Mouse (Mus musculus) hindbrain, embryonic 10.5 days (tissue): ENCODE measurements at regions not wholly inside any gene's neighbourhood (a gene's known extent, or its start where the extent isn't known, plus 50 kb on each side); places are given as distances from the start of the nearest gene placed in this dataset.

Source experiments
- DNase-seq: peaks from one replicate; pipeline ENCODE4 v3.0.0-alpha.2; 2017; ENCODE audit warnings: low spot score
- H3K27ac ChIP-seq: fragments of 300-500 bp; sonication (generic); 2 replicates; pipeline ENCODE4 v1.5.1; 2016; ENCODE audit warnings: mild to moderate bottlenecking, moderate library complexity
- H3K27me3 ChIP-seq: fragments of 300-500 bp; sonication (generic); 2 replicates; pipeline ENCODE4 v1.6.1; 2016; ENCODE audit warnings: mild to moderate bottlenecking; ENCODE audit not compliant: poor library complexity, insufficient read depth, severe bottlenecking
- H3K36me3 ChIP-seq: fragments of 300-500 bp; sonication (generic); 2 replicates; pipeline ENCODE4 v1.6.1; 2016; ENCODE audit warnings: mild to moderate bottlenecking, moderate library complexity
- H3K4me1 ChIP-seq: fragments of 300-500 bp; sonication (generic); replicated peaks from 2 replicates; pipeline ENCODE4 v1.6.1; 2016; ENCODE audit warnings: mild to moderate bottlenecking
- H3K4me3 ChIP-seq: fragments of 300-500 bp; sonication (generic); 2 replicates; pipeline ENCODE4 v1.5.1; 2016; ENCODE audit warnings: mild to moderate bottlenecking, moderate library complexity
- H3K9me3 ChIP-seq: fragments of 300-500 bp; sonication (generic); 2 replicates; pipeline ENCODE4 v1.6.1; 2016; ENCODE audit warnings: mild to moderate bottlenecking, moderate library complexity
- WGBS: fragments of 180-500 bp; shearing (Covaris S2); methylation state at CpG from one replicate; pipeline ENCODE4 v1.1.7; 2016; 5-methylcytosine and 5-hydroxymethylcytosine counted together

GRCm38 (mm10) chr10:37206546-37206945 is 67.8 kb upstream of the Marcks start:
- no peak for DNase-seq

DNA sequence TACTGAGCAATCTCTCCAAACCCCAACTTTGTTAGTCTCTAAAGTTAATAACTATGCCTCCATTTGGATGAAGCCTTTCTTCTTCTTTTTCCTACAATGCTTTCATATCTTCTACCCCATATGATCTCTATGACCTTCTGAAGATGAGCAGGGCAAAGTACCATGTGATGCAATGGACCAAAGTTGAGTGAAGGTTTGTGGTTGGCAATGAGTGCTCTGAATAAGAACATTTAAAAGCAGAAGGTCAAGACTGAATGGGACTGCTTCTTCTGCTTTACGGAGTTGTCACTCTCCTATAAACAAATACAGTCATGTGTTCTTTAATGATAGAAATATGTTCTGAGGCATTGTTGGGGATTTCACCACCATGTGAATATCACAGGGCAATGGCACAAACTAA is 65.0 kb upstream of the Marcks start:
- no peaks in the 10 kb centered on the region for H3K27me3 ChIP-seq
- no peak overlapping the region for H3K4me3 ChIP-seq
- no peak for DNase-seq
- WGBS = 91% methylated on average over 1 of the region's 1 CpGs
- H3K9me3 ChIP-seq = no peaks in the 10 kb centered on the region
- no peaks in the 10 kb centered on the region for H3K36me3 ChIP-seq
- H3K27ac ChIP-seq = no peak overlapping the region
- H3K4me1 ChIP-seq = no peaks in the 10 kb centered on the region

More at GRCm38 (mm10) chr10:37206546-37206945, 67.8 kb upstream of the Marcks start:
- Histone ChIP-seq H3K27ac (no peak overlapping the region), H3K27me3 (no peaks in the 10 kb centered on the region), H3K9me3 (no peaks in the 10 kb centered on the region), H3K4me3 (no peak overlapping the region), H3K4me1 (no peaks in the 10 kb centered on the region), H3K36me3 (no peaks in the 10 kb centered on the region)
- 78% methylated on average over 4 of the region's 4 CpGs for WGBS

GRCm38 (mm10) chr10:37194798-37195453 is 56.2 kb upstream of the Marcks start:
- WGBS = 91% methylated on average over 13 of the region's 13 CpGs
- Histone ChIP-seq H3K4me1 (0 out of 2 replicates have a peak, but pooled peaks cover 5% of the 10 kb centered on the region), H3K27ac (no peak overlapping the region), H3K4me3 (no peak overlapping the region), H3K27me3 (no peaks in the 10 kb centered on the region), H3K36me3 (no peaks in the 10 kb centered on the region), H3K9me3 (no peaks in the 10 kb centered on the region)
- DNase-seq = no peak

GRCm38 (mm10) chr10:37194131-37194797 is 55.5 kb upstream of the Marcks start:
- Histone ChIP-seq H3K9me3 (no peaks in the 10 kb centered on the region), H3K36me3 (no peaks in the 10 kb centered on the region), H3K27me3 (no peaks in the 10 kb centered on the region), H3K27ac (no peak overlapping the region), H3K4me3 (no peak overlapping the region), H3K4me1 (0 out of 2 replicates have a peak, but pooled peaks cover 5% of the 10 kb centered on the region)
- no peak for DNase-seq
- WGBS = 90% methylated on average over 15 of the region's 15 CpGs

- WGBS = 85% methylated on average over 2 of the region's 2 CpGs
Measured at GRCm38 (mm10) chr10:37192661-37193060, 53.9 kb upstream of the Marcks start.

DNA sequence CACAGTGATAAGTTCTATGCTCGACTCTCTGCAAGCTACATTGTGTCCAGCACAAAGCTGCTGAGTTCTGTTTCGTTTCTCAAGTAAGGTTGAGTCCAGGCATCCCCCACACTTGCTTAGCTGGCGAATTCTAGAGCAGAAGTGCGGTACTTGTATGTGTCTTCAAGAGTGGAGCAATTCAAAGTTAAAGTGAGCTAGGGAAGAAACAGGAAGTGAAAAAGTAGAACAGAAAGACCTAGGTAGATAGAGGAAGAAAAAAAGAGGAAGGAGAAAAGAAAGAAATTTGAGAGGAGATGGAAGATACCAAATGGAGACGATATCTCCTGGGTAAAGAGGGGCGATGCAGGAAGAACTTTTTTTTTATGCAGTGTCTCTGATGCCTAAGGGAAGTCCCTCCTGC is 51.4 kb upstream of the Marcks start:
- H3K27ac ChIP-seq = no peak overlapping the region
- WGBS = 91% methylated on average over 6 of the region's 6 CpGs

More at GRCm38 (mm10) chr10:37192661-37193060, 53.9 kb upstream of the Marcks start:
- DNase-seq = no peak
- Histone ChIP-seq H3K36me3 (no peaks in the 10 kb centered on the region), H3K9me3 (no peaks in the 10 kb centered on the region), H3K27ac (no peak overlapping the region), H3K27me3 (no peaks in the 10 kb centered on the region), H3K4me1 (no peaks in the 10 kb centered on the region), H3K4me3 (no peak overlapping the region)

More for the DNA sequence above, 51.4 kb upstream of the Marcks start:
- no peaks in the 10 kb centered on the region for H3K4me1 ChIP-seq
- no peaks in the 10 kb centered on the region for H3K9me3 ChIP-seq
- DNase-seq = no peak
- H3K36me3 ChIP-seq = no peaks in the 10 kb centered on the region
- H3K4me3 ChIP-seq = no peak overlapping the region
- H3K27me3 ChIP-seq = no peaks in the 10 kb centered on the region
